Mouse (Mus musculus) hindbrain, embryonic 15.5 days (tissue): ENCODE measurements around the gene Clasrp. TPM values are rescaled to one million over a fixed set of nuclear protein-coding genes. Genes with fewer than 3 reads are reported as not detected.

ENCODE experiments used
- ATAC-seq: fragments of 200-750 bp; cut with Nextera tagmentation; 2 replicates; pipeline ENCODE4 v1.8.0; 2017; ENCODE audit warnings: low read depth, moderate number of reproducible peaks, moderate TSS enrichment; ENCODE audit not compliant: low FRiP score
- H3K27ac ChIP-seq: fragments of 300-500 bp; sonication (generic); replicated peaks from 2 replicates; pipeline ENCODE4 v1.5.1; 2015; ENCODE audit warnings: mild to moderate bottlenecking, inconsistent platforms
- H3K27me3 ChIP-seq: fragments of 300-500 bp; sonication (generic); 2 replicates; pipeline ENCODE4 v1.6.1; 2015; ENCODE audit warnings: control low read depth, inconsistent platforms
- H3K36me3 ChIP-seq: fragments of 300-500 bp; sonication (generic); 2 replicates; pipeline ENCODE4 v1.6.1; 2015; ENCODE audit warnings: control low read depth, inconsistent platforms
- H3K4me1 ChIP-seq: fragments of 300-500 bp; sonication (generic); replicated peaks from 2 replicates; pipeline ENCODE4 v1.6.1; 2015; ENCODE audit warnings: control low read depth, inconsistent platforms
- H3K4me2 ChIP-seq: fragments of 300-500 bp; sonication (generic); 2 replicates; pipeline ENCODE4 v1.6.1; 2015; ENCODE audit warnings: moderate library complexity, mild to moderate bottlenecking, inconsistent platforms
- H3K4me3 ChIP-seq: fragments of 300-500 bp; sonication (generic); 2 replicates; pipeline ENCODE4 v1.5.1; 2015; ENCODE audit warnings: mild to moderate bottlenecking, inconsistent platforms
- H3K9ac ChIP-seq: fragments of 300-500 bp; sonication (generic); 2 replicates; pipeline ENCODE4 v1.6.1; 2015; ENCODE audit warnings: inconsistent platforms
- H3K9me3 ChIP-seq: fragments of 300-500 bp; sonication (generic); 2 replicates; pipeline ENCODE4 v1.6.1; 2016; ENCODE audit warnings: control low read depth, inconsistent platforms
- WGBS: fragments of 180-500 bp; shearing (Covaris S2); methylation state at CpG from one replicate; pipeline ENCODE4 v1.1.7; 2015; 5-methylcytosine and 5-hydroxymethylcytosine counted together
- polyA plus RNA-seq: library from polyadenylated mRNA; unstranded; fragments of >200 nt; fragmentation: Nextera tagmentation; extraction: Ambion mirVana; gene quantifications from 2 replicates; pipeline ENCODE4 v1.2.1, GENCODE M21; 2015

The Clasrp gene
- polyA plus RNA-seq, 1 experiment from 2014 or later = 60.7 TPM

- Histone ChIP-seq H3K4me2 (peak overlapping the region; percentile 95), H3K9ac (peak overlapping the region; percentile 87), H3K4me3 (peak overlapping the region; percentile 79), H3K27me3 (no peaks in the 10 kb centered on the region), H3K27ac (peak overlapping the region; percentile 92; the same call in 1 of the 2 replicates), H3K36me3 (peaks cover 16% of the 10 kb centered on the region), H3K4me1 (peaks cover 59% of the 10 kb centered on the region), H3K9me3 (no peaks in the 10 kb centered on the region)
- no peak for ATAC-seq
- WGBS = 26% methylated on average over 11 of the region's 11 CpGs
Observed at GRCm38 (mm10) chr7:19560491-19561260, 43.6 kb downstream of the Clasrp start.

DNA sequence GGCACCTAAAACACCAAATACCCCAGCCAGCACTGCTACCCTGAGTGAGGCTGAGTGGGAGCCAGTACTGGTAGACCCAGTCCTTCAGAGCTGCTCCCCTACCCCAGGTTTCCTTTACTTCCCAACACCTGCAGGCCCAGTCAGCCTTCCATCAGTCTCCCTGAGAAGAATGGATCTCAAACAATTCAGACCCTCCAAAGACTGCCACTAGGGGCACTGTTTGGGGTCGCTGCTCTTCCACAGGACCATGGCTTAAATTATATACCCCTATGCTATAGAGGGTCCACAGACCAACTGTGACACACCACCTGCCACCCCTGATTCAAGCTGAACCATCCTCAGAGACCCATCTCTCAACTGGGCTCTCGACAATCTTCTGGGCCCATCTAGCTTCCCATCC, 45.3 kb downstream of the Clasrp start:
- 44% methylated on average over 2 of the region's 2 CpGs for WGBS
- ATAC-seq = no peak
- no peaks in the 10 kb centered on the region for H3K9me3 ChIP-seq
- H3K27me3 ChIP-seq = no peaks in the 10 kb centered on the region
- H3K36me3 ChIP-seq = peaks cover under 1% of the 10 kb centered on the region
- H3K4me1 ChIP-seq = peaks cover 63% of the 10 kb centered on the region
- no peak overlapping the region for H3K27ac ChIP-seq
- H3K9ac ChIP-seq = no peak overlapping the region
- no peak overlapping the region for H3K4me3 ChIP-seq
- H3K4me2 ChIP-seq = peak overlapping the region; percentile 95

GRCm38 (mm10) chr7:19557982-19558900, 46.0 kb downstream of the Clasrp start:
- 91% methylated on average over 6 of the region's 6 CpGs for WGBS

DNA sequence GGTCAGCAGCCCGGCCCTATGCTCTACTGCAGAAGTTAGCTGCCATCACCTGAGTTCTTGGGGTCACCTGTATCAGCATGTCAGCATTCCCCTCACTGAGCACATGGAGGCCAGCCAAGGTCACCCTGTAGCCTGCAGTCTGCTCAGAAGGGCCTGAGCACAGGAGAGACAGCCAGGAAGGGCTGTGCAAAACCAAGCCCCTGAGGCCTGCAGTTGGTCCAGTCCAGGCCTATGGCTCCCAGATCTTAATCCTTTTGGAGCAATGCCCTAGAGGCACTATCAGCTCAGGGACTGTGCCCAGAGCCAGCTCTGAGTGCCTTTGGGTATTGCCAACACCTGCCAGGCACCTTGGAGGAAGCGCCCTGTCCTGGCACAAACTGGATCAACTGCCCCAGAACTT, 47.2 kb downstream of the Clasrp start:
- Histone ChIP-seq H3K4me2 (no peak overlapping the region), H3K9ac (no peak overlapping the region), H3K9me3 (no peaks in the 10 kb centered on the region), H3K27me3 (no peaks in the 10 kb centered on the region), H3K36me3 (0 out of 2 replicates have a peak, but pooled peaks cover 5% of the 10 kb centered on the region), H3K27ac (no peak overlapping the region), H3K4me3 (no peak overlapping the region), H3K4me1 (peaks cover 53% of the 10 kb centered on the region)
- no peak for ATAC-seq
- WGBS = 93% methylated on average over 2 of the region's 2 CpGs

More at GRCm38 (mm10) chr7:19557982-19558900, 46.0 kb downstream of the Clasrp start:
- no peak overlapping the region for H3K4me3 ChIP-seq
- no peaks in the 10 kb centered on the region for H3K36me3 ChIP-seq
- no peaks in the 10 kb centered on the region for H3K9me3 ChIP-seq
- no peaks in the 10 kb centered on the region for H3K27me3 ChIP-seq
- peak overlapping the region; percentile 95; the same call in 1 of the 2 replicates for H3K4me2 ChIP-seq
- peaks cover 59% of the 10 kb centered on the region for H3K4me1 ChIP-seq
- no peak for ATAC-seq
- H3K9ac ChIP-seq = no peak overlapping the region
- no peak overlapping the region for H3K27ac ChIP-seq

DNA sequence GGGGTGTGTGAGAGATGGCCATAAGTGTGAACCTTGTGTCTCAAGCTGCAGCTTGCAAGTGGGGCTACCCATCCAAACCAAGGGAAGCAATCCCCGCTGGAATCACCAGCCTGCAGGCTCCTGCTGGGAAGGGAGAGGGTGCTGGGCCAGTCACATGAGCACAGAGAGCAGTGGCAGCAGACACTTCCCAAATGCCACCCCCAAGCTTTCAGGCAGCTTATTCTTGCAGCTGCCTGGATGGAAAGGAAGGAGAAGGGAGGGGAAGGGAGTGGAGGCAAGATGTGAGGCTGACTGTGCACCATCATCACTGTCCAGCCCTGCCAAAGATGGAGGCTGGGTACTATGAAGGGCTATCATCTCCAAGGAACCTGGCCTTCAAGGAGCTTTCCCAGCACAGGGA, 50.1 kb downstream of the Clasrp start:
- ATAC-seq = no peak
- H3K4me3 ChIP-seq = no peak overlapping the region
- H3K27ac ChIP-seq = no peak overlapping the region
- H3K4me1 ChIP-seq = peaks cover 31% of the 10 kb centered on the region
- 0 out of 2 replicates have a peak, but pooled peaks cover 5% of the 10 kb centered on the region for H3K36me3 ChIP-seq
- H3K27me3 ChIP-seq = no peaks in the 10 kb centered on the region
- H3K9me3 ChIP-seq = no peaks in the 10 kb centered on the region
- no peak overlapping the region for H3K4me2 ChIP-seq
- no peak overlapping the region for H3K9ac ChIP-seq
- WGBS = 72% methylated on average over 1 of the region's 1 CpGs

- no peak overlapping the region for H3K4me3 ChIP-seq
- no peak overlapping the region for H3K9ac ChIP-seq
- H3K9me3 ChIP-seq = no peaks in the 10 kb centered on the region
- WGBS = 43% methylated on average over 2 of the region's 2 CpGs
- no peak for ATAC-seq
- peaks cover 13% of the 10 kb centered on the region for H3K4me1 ChIP-seq
- H3K4me2 ChIP-seq = no peak overlapping the region
- 0 out of 2 replicates have a peak, but pooled peaks cover 5% of the 10 kb centered on the region for H3K36me3 ChIP-seq
- no peak overlapping the region for H3K27ac ChIP-seq
- no peaks in the 10 kb centered on the region for H3K27me3 ChIP-seq
Observed at GRCm38 (mm10) chr7:19552443-19552842, 51.8 kb downstream of the Clasrp start.

DNA sequence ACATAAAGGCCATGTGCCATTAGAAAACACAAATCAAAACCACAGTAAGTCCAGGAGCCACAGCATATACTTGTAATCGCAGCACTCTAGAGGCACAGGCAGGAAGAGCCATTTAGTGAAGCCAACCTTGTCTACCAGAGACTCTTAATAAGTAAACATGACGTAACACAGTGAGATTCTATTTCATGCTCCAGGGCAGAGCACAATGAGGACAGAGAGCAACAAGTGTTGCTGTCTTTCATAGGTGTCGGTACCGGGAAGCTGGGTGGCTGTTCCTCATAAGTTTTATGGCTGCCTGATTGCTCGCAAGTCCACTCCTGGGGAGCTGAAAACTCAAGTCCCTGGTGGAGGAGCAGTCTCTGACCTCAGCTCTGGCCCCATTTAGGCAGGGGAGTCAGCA, 52.7 kb downstream of the Clasrp start:
- no peak overlapping the region for H3K4me3 ChIP-seq
- peaks cover 6% of the 10 kb centered on the region; the same call in 1 of the 2 replicates for H3K4me1 ChIP-seq
- H3K9me3 ChIP-seq = no peaks in the 10 kb centered on the region
- no peak for ATAC-seq
- no peak overlapping the region for H3K9ac ChIP-seq
- no peak overlapping the region for H3K4me2 ChIP-seq
- no peaks in the 10 kb centered on the region for H3K27me3 ChIP-seq
- H3K36me3 ChIP-seq = 0 out of 2 replicates have a peak, but pooled peaks cover 5% of the 10 kb centered on the region
- H3K27ac ChIP-seq = no peak overlapping the region
- 80% methylated on average over 5 of the region's 5 CpGs for WGBS

DNA sequence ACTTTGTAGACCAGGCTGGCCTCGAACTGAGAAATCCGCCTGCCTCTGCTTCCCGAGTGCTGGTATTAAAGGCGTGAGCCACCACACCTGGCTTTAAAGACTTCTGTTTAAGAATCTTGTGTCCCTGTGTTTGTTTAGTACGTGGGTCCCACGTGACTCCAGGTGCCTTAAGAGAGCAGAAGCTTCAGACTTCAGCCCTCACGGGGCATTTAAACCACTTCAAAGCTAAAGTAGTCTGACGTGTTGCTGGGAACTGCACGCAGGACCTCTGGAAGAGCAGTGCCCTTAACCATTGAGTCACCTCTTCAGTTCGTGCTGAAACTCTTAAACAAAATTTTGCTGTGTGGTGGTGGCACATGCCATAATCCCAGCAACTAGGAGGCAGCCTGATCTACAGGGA, 54.9 kb downstream of the Clasrp start:
- H3K4me1 ChIP-seq = 0 out of 2 replicates have a peak, but pooled peaks cover 4% of the 10 kb centered on the region
- WGBS = 93% methylated on average over 10 of the region's 10 CpGs

DNA sequence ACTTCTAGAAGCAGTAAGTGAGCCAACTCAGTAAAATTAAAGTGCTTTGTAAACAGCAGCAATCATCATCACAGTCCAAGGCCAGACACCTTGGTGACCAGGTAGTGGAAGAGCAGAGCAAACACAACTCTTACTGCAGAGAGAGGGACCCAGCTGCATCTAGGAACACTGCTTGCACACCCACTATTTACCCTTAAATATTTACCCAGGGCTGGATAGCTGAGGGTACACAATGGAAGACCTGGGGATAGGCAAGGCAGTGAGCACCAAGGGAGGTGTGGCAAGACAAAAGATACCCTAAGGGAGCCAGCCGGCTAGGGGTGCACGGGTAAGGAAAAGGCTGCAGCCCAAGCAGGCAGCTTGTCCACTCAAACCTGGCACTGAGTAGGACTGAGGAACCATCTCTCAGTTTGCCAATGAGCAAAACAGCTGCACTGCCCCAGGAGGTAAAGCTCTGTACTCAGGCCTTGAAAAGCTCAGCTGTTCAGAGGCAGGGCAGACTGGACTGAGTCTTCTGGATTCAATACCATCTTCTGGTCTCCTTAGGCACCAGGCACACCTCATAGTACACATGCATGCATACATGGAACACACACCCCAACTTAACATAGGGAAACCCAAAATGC, 56.8 kb downstream of the Clasrp start:
- no peak overlapping the region for H3K4me3 ChIP-seq
- no peak overlapping the region for H3K9ac ChIP-seq
- H3K9me3 ChIP-seq = no peaks in the 10 kb centered on the region
- 0 out of 2 replicates have a peak, but pooled peaks cover under 1% of the 10 kb centered on the region for H3K36me3 ChIP-seq
- 66% methylated on average over 2 of the region's 2 CpGs for WGBS
- H3K4me1 ChIP-seq = peaks cover 7% of the 10 kb centered on the region
- H3K4me2 ChIP-seq = no peak overlapping the region
- H3K27me3 ChIP-seq = no peaks in the 10 kb centered on the region
- ATAC-seq = no peak
- H3K27ac ChIP-seq = no peak overlapping the region

More for the DNA sequence above, 54.9 kb downstream of the Clasrp start:
- Histone ChIP-seq H3K36me3 (0 out of 2 replicates have a peak, but pooled peaks cover 5% of the 10 kb centered on the region), H3K27ac (no peak overlapping the region), H3K9ac (no peak overlapping the region), H3K4me2 (no peak overlapping the region), H3K27me3 (no peaks in the 10 kb centered on the region), H3K9me3 (no peaks in the 10 kb centered on the region), H3K4me3 (no peak overlapping the region)
- ATAC-seq = no peak

DNA sequence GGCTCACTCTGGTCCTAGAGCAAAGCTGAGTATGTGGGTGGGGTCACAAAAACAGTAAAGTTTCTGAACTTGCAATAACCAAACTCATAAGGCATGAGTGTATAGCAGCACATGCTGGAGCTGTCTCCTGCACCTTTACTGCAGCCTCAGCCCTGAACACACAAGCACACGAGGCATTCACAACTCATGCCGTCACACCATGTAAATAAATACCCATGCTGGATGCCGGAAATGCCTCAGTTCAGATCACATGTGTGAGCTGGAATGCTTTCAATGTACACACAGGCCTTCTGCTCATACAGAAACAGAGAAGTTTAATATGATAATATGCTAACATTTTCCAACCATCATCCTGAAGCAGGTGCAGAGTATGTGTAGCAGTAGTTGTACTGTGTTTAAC, 58.3 kb downstream of the Clasrp start:
- Histone ChIP-seq H3K27ac (no peak overlapping the region), H3K9ac (no peak overlapping the region), H3K27me3 (no peaks in the 10 kb centered on the region), H3K4me2 (no peak overlapping the region), H3K9me3 (no peaks in the 10 kb centered on the region), H3K4me1 (peaks cover 22% of the 10 kb centered on the region), H3K36me3 (no peaks in the 10 kb centered on the region), H3K4me3 (no peak overlapping the region)
- 65% methylated on average over 3 of the region's 3 CpGs for WGBS
- ATAC-seq = no peak

- H3K4me2 ChIP-seq = no peak overlapping the region
- no peak for ATAC-seq
- no peak overlapping the region for H3K27ac ChIP-seq
- no peaks in the 10 kb centered on the region for H3K27me3 ChIP-seq
- H3K36me3 ChIP-seq = no peaks in the 10 kb centered on the region
- peaks cover 22% of the 10 kb centered on the region for H3K4me1 ChIP-seq
- no peak overlapping the region for H3K9ac ChIP-seq
- H3K4me3 ChIP-seq = no peak overlapping the region
- no peaks in the 10 kb centered on the region for H3K9me3 ChIP-seq
- WGBS = 62% methylated on average over 6 of the region's 6 CpGs
Observed at GRCm38 (mm10) chr7:19543584-19543983, 60.7 kb downstream of the Clasrp start.
